Mouse (Mus musculus) heart, adult 2 months (tissue): ENCODE results near the gene Slc7a8. TPM values are rescaled to one million over a fixed set of nuclear protein-coding genes. Genes with fewer than 3 reads are reported as not detected.

Experiments
- DNase-seq, 2 experiments: peaks; one replicate each; pipeline ENCODE4 v3.0.0; 2021
- H3K27ac ChIP-seq: fragments of 200-600 bp; 2 replicates; pipeline ENCODE4 v1.8.1; 2022
- H3K27me3 ChIP-seq: fragments of 200-500 bp; 2 replicates; pipeline ENCODE4 v1.6.1; 2012; ENCODE audit warnings: mild to moderate bottlenecking, low read length, inconsistent platforms, mixed read lengths; ENCODE audit not compliant: control insufficient read depth, insufficient read depth
- H3K36me3 ChIP-seq: fragments of 200-500 bp; 2 replicates; pipeline ENCODE4 v1.6.1; 2012; ENCODE audit warnings: low read length, inconsistent platforms; ENCODE audit not compliant: control insufficient read depth, insufficient read depth
- H3K4me1 ChIP-seq: fragments of 200-500 bp; 2 replicates; pipeline ENCODE4 v1.6.1; 2011; ENCODE audit warnings: low read length; ENCODE audit not compliant: control insufficient read depth, insufficient read depth
- H3K4me3 ChIP-seq: fragments of 200-600 bp; 2 replicates; pipeline ENCODE4 v1.8.1; 2022
- H3K79me2 ChIP-seq: fragments of 200-500 bp; replicated peaks from 2 replicates; pipeline ENCODE4 v1.6.1; 2012; ENCODE audit warnings: mild to moderate bottlenecking, inconsistent platforms, low read length, moderate library complexity, mixed read lengths; ENCODE audit not compliant: control insufficient read depth, insufficient read depth
- H3K9ac ChIP-seq: fragments of 200-500 bp; 2 replicates; pipeline ENCODE4 v1.6.1; 2012; ENCODE audit warnings: low read depth, mild to moderate bottlenecking, control low read depth, inconsistent platforms, low read length, mixed read lengths
- CTCF ChIP-seq: fragments of 200-600 bp; IDR thresholded peaks from 2 replicates; pipeline ENCODE4 v1.8.1; 2022; ENCODE audit warnings: antibody characterized with exemption, mild to moderate bottlenecking, moderate library complexity
- EP300 ChIP-seq: fragments of 200-500 bp; IDR thresholded peaks from 2 replicates; pipeline ENCODE4 v1.6.1; 2011; ENCODE audit warnings: low read depth, low read length, control low read depth; ENCODE audit not compliant: insufficient read depth
- POLR2A ChIP-seq: fragments of 200-500 bp; IDR thresholded peaks from 2 replicates; pipeline ENCODE4 v1.6.1; 2011; ENCODE audit warnings: mild to moderate bottlenecking, low read depth, low read length, control low read depth; ENCODE audit not compliant: insufficient read depth
- WGBS: fragments of 180-500 bp; shearing (Covaris S2); methylation state at CpG from one replicate; pipeline ENCODE4 v1.1.7; 2018; 5-methylcytosine and 5-hydroxymethylcytosine counted together
- intact Hi-C: fragments of 180-260 bp; cut with DNase I; formaldehyde crosslinking; loops from one replicate; pipeline ENCODE4 v1.15.1; 2025
- polyA plus RNA-seq: library from polyadenylated mRNA; depleted of rRNA; stranded (reverse); fragments of >200 nt; gene quantifications from 2 replicates; pipeline ENCODE4 v1.2.3, GENCODE M21; 2012
- total RNA-seq, 2 experiments: library from RNA; stranded (reverse); gene quantifications; 2 replicates each; pipeline ENCODE4 v1.2.3; 2021

Gene Slc7a8
- total and polyA plus RNA-seq, 3 experiments = 2.6 to 3.3 (median 2.7) TPM

- H3K4me3 ChIP-seq = no peak overlapping the region
- H3K27me3 ChIP-seq = no peaks in the 10 kb centered on the region
- no peaks in the 10 kb centered on the region for H3K4me1 ChIP-seq
- H3K79me2 ChIP-seq = no peaks in the 10 kb centered on the region
- no peak for DNase-seq
- TF ChIP-seq CTCF (no peak), EP300 (no peak)
- 57% methylated on average over 5 of the region's 5 CpGs for WGBS
- H3K9ac ChIP-seq = no peak overlapping the region
- H3K36me3 ChIP-seq = no peaks in the 10 kb centered on the region
- H3K27ac ChIP-seq = no peak overlapping the region
- intact Hi-C loops = no loop called here
These were observed 54.2 kb downstream of the Slc7a8 start for GRCm38 (mm10) chr14:54727565-54727964.

- intact Hi-C loops = no loop called here
- H3K36me3 ChIP-seq = no peaks in the 10 kb centered on the region
- no peak overlapping the region for H3K9ac ChIP-seq
- 59% methylated on average over 6 of the region's 6 CpGs for WGBS
- H3K27ac ChIP-seq = no peak overlapping the region
- no peaks in the 10 kb centered on the region for H3K27me3 ChIP-seq
- no peak for DNase-seq
- no peak for TF ChIP-seq POLR2A
- TF ChIP-seq EP300 = no peak
- TF ChIP-seq CTCF = no peak
- no peak overlapping the region for H3K4me3 ChIP-seq
- H3K4me1 ChIP-seq = no peaks in the 10 kb centered on the region; the same call in 1 of the 2 replicates
- H3K79me2 ChIP-seq = no peaks in the 10 kb centered on the region
These were observed 57.7 kb downstream of the Slc7a8 start for GRCm38 (mm10) chr14:54724049-54724448.

DNA sequence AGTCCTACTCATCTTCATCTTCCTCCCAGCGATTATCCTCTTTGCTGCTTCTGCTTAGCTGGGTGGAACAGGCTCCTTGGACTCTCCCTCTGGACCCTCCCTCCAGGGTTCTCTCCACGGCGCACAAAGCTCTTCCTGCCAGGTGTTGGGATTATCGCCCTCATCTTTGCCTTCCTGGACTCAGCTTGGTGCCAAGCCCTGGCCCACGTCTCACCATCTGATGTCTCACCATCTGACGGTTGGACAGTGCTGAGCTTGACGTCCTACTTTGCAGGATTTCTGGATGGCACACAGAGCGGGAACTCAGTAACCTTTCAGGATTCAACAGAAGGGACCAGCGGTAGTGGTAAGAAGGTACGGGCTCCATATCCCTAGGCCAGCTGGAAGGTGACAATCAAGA lies 60.0 kb downstream of the Slc7a8 start:
- no peaks in the 10 kb centered on the region for H3K79me2 ChIP-seq
- intact Hi-C loops = no loop called here
- H3K27ac ChIP-seq = no peak overlapping the region
- no peaks in the 10 kb centered on the region; the same call in 1 of the 2 replicates for H3K4me1 ChIP-seq
- no peak overlapping the region for H3K9ac ChIP-seq
- H3K4me3 ChIP-seq = no peak overlapping the region
- no peak for DNase-seq
- WGBS = 77% methylated on average over 10 of the region's 10 CpGs
- H3K27me3 ChIP-seq = no peaks in the 10 kb centered on the region
- H3K36me3 ChIP-seq = no peaks in the 10 kb centered on the region
- TF ChIP-seq EP300 = no peak
- no peak for TF ChIP-seq POLR2A
- TF ChIP-seq CTCF = no peak

GRCm38 (mm10) chr14:54720654-54721350 lies 60.9 kb downstream of the Slc7a8 start:
- no peak for TF ChIP-seq EP300
- no peak for TF ChIP-seq POLR2A
- TF ChIP-seq CTCF = no peak
- Histone ChIP-seq H3K79me2 (no peaks in the 10 kb centered on the region), H3K27ac (no peak overlapping the region), H3K36me3 (no peaks in the 10 kb centered on the region), H3K9ac (no peak overlapping the region), H3K4me3 (no peak overlapping the region), H3K4me1 (no peaks in the 10 kb centered on the region; the same call in 1 of the 2 replicates), H3K27me3 (no peaks in the 10 kb centered on the region)
- peak; percentile 36 to 45 for DNase-seq
- intact Hi-C loops = no loop called here
- WGBS = 77% methylated on average over 7 of the region's 7 CpGs

DNA sequence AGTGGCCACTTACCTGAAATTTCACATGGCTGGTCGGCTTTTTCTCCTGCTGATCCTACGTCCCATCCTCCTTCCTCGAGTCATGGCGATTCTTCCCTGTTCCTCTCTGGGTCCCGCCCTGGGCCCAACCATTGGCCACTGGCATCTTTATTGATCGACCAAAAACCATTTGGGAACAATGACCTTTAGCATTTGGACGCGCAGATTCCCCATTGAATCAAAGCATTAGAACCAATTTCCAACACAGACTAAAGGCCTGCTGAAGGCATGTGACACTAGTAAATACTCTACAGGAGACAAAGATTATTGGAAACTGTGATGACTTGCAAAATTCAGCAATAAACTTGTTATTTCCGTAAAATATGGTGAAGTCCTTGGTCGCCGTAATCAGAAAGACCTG lies 61.7 kb downstream of the Slc7a8 start:
- Histone ChIP-seq H3K4me1 (no peaks in the 10 kb centered on the region; the same call in 1 of the 2 replicates), H3K79me2 (no peaks in the 10 kb centered on the region), H3K4me3 (no peak overlapping the region), H3K9ac (no peak overlapping the region), H3K27ac (no peak overlapping the region), H3K36me3 (no peaks in the 10 kb centered on the region), H3K27me3 (no peaks in the 10 kb centered on the region)
- WGBS = 93% methylated on average over 11 of the region's 11 CpGs
- TF ChIP-seq POLR2A (no peak), EP300 (no peak), CTCF (no peak)
- intact Hi-C loops = no loop called here
- DNase-seq = no peak

- H3K27ac ChIP-seq = no peak overlapping the region
- H3K27me3 ChIP-seq = no peaks in the 10 kb centered on the region
- H3K79me2 ChIP-seq = no peaks in the 10 kb centered on the region
- DNase-seq = no peak
- TF ChIP-seq CTCF = no peak
- TF ChIP-seq POLR2A = no peak
- no peak for TF ChIP-seq EP300
- H3K36me3 ChIP-seq = no peaks in the 10 kb centered on the region
- no peak overlapping the region for H3K4me3 ChIP-seq
- H3K9ac ChIP-seq = no peak overlapping the region
- 82% methylated on average over 1 of the region's 1 CpGs for WGBS
- intact Hi-C loops = loop anchor here (2.0 kb wide), 2 partner anchors 71 to 101 kb away; no protein-coding TSS in a partner anchor
- peaks cover 1% of the 10 kb centered on the region for H3K4me1 ChIP-seq
These were observed 66.3 kb downstream of the Slc7a8 start for GRCm38 (mm10) chr14:54715402-54715801.
